Mouse (Mus musculus) ES-E14 (cell line): ENCODE measurements around the gene Agap3. TPM values are rescaled to one million over a fixed set of nuclear protein-coding genes. Genes with fewer than 3 reads are reported as not detected.

Experiments
- DNase-seq: peaks from one replicate; pipeline ENCODE4 v3.0.0-alpha.2; 2013; ENCODE audit warnings: low read depth, low spot score
- H3K27ac ChIP-seq: 2 replicates; pipeline ENCODE4 v1.5.1; 2012; ENCODE audit warnings: low read depth, mild to moderate bottlenecking, low read length, moderate library complexity, mixed read lengths; ENCODE audit not compliant: poor library complexity, insufficient read depth, severe bottlenecking
- H3K36me3 ChIP-seq: 2 replicates; pipeline ENCODE4 v1.6.1; 2012; ENCODE audit warnings: mild to moderate bottlenecking, low read length, moderate library complexity, mixed read lengths; ENCODE audit not compliant: control insufficient read depth, poor library complexity, insufficient read depth, severe bottlenecking
- H3K4me1 ChIP-seq, 2 experiments: fragments of 150-350 bp in 1 of 2; sonication (generic) in 1 of 2; 2 replicates each; pipeline ENCODE4 v1.6.1; 2012; ENCODE audit warnings: low read length in 2 of 2, mild to moderate bottlenecking in 1 of 2, mixed read lengths in 1 of 2; ENCODE audit not compliant: control insufficient read depth in 2 of 2, insufficient read depth in 2 of 2, poor library complexity in 1 of 2
- H3K4me3 ChIP-seq, 2 experiments: fragments of 150-350 bp in 1 of 2; sonication (generic) in 1 of 2; 2 replicates each; pipeline ENCODE4 v1.5.1; 2012; ENCODE audit warnings: low read length in 2 of 2, low read depth in 1 of 2, mild to moderate bottlenecking in 1 of 2, mixed read lengths in 1 of 2; ENCODE audit not compliant: insufficient read depth in 1 of 2, poor library complexity in 1 of 2, severe bottlenecking in 1 of 2
- H3K9ac ChIP-seq: 2 replicates; pipeline ENCODE4 v1.6.1; 2012; ENCODE audit warnings: low read depth, mild to moderate bottlenecking, low read length, mixed read lengths; ENCODE audit not compliant: poor library complexity, insufficient read depth, severe bottlenecking
- H3K9me3 ChIP-seq: fragments of 150-350 bp; sonication (generic); 2 replicates; pipeline ENCODE4 v1.6.1; 2012; ENCODE audit warnings: low read depth, mild to moderate bottlenecking, low read length; ENCODE audit not compliant: control insufficient read depth, insufficient read depth
- CHD2 ChIP-seq: IDR thresholded peaks from 2 replicates; pipeline ENCODE4 v1.6.1; 2014; ENCODE audit warnings: mild to moderate bottlenecking, low read depth, low read length, inconsistent platforms
- HCFC1 ChIP-seq: IDR thresholded peaks from 2 replicates; pipeline ENCODE4 v1.6.1; 2012; ENCODE audit warnings: low read length, inconsistent platforms, borderline replicate concordance; ENCODE audit not compliant: insufficient read depth
- MAFK ChIP-seq: IDR thresholded peaks from 2 replicates; pipeline ENCODE4 v1.6.1; 2014; ENCODE audit warnings: mild to moderate bottlenecking, low read depth, low read length, inconsistent platforms; ENCODE audit not compliant: insufficient read depth
- ZC3H11A ChIP-seq: IDR thresholded peaks from 2 replicates; pipeline ENCODE4 v1.6.1; 2012; ENCODE audit warnings: low read depth, mild to moderate bottlenecking, inconsistent platforms, low read length, borderline replicate concordance
- ZNF384 ChIP-seq: IDR thresholded peaks from 2 replicates; pipeline ENCODE4 v1.6.1; 2012; ENCODE audit warnings: low read depth, low read length, inconsistent platforms
- in situ Hi-C, 2 experiments: fragments of 600-800 bp; cut with MboI; formaldehyde crosslinking; loops; one replicate each; pipeline ENCODE4 v1.15.1; 2025; ENCODE audit warnings: low sequenced_read_pairs in 2 of 2, inconsistent platforms in 1 of 2; ENCODE audit not compliant: unreplicated experiment in 2 of 2
- total RNA-seq: library from RNA; depleted of rRNA; stranded (reverse); fragments of 300-350 nt; gene quantifications from 2 replicates; pipeline ENCODE4 v1.2.3, GENCODE M21; 2012

Agap3 gene
- total RNA-seq, 1 experiment = 51.2 TPM

GRCm38 (mm10) chr5:24474025-24474722, 22.2 kb downstream of the Agap3 start:
- no peaks in the 10 kb centered on the region for H3K9me3 ChIP-seq
- H3K4me3 ChIP-seq = peak overlapping the region; percentile 58 to 68
- H3K36me3 ChIP-seq = peaks cover 19% of the 10 kb centered on the region; the same call in 1 of the 2 replicates
- DNase-seq = no peak
- peaks cover 0 to 18% of the 10 kb centered on the region in 2 experiments; a peak in 2 of 4 replicates for H3K4me1 ChIP-seq
- in situ Hi-C loops = no loop called here
- no peak overlapping the region for H3K27ac ChIP-seq
- no peak for TF ChIP-seq ZC3H11A
- no peak for TF ChIP-seq CHD2
- no peak for TF ChIP-seq MAFK
- TF ChIP-seq ZNF384 = no peak
- TF ChIP-seq HCFC1 = no peak
- peak overlapping the region; percentile 59 for H3K9ac ChIP-seq

GRCm38 (mm10) chr5:24474723-24475261, 22.8 kb downstream of the Agap3 start:
- Histone ChIP-seq H3K9me3 (no peaks in the 10 kb centered on the region), H3K9ac (peak overlapping the region; percentile 59), H3K36me3 (peaks cover 21% of the 10 kb centered on the region; the same call in 1 of the 2 replicates), H3K4me3 (peak overlapping the region; percentile 58 to 68), H3K27ac (no peak overlapping the region), H3K4me1 (peaks cover 0 to 22% of the 10 kb centered on the region in 2 experiments; a peak in 2 of 4 replicates)
- TF ChIP-seq ZC3H11A (no peak), ZNF384 (no peak), MAFK (no peak), HCFC1 (no peak), CHD2 (no peak)
- in situ Hi-C loops = no loop called here
- DNase-seq = no peak

- no peaks in the 10 kb centered on the region for H3K9me3 ChIP-seq
- H3K27ac ChIP-seq = no peak overlapping the region
- H3K4me1 ChIP-seq = peaks cover 0 to 23% of the 10 kb centered on the region in 2 experiments; a peak in 2 of 4 replicates
- in situ Hi-C loops = no loop called here
- H3K36me3 ChIP-seq = peaks cover 23% of the 10 kb centered on the region; the same call in 1 of the 2 replicates
- peak overlapping the region; percentile 59; the same call in 1 of the 2 replicates for H3K9ac ChIP-seq
- DNase-seq = no peak
- no peak for TF ChIP-seq CHD2
- no peak for TF ChIP-seq ZC3H11A
- TF ChIP-seq ZNF384 = no peak
- TF ChIP-seq HCFC1 = no peak
- no peak for TF ChIP-seq MAFK
- no peak overlapping the region; a peak in 1 of 4 replicates for H3K4me3 ChIP-seq
Observed at GRCm38 (mm10) chr5:24475476-24476241, 23.7 kb downstream of the Agap3 start.

GRCm38 (mm10) chr5:24477909-24478308, 25.9 kb downstream of the Agap3 start:
- Histone ChIP-seq H3K9me3 (no peaks in the 10 kb centered on the region), H3K36me3 (peaks cover 30% of the 10 kb centered on the region; the same call in 1 of the 2 replicates), H3K4me1 (peaks cover 3 to 31% of the 10 kb centered on the region in 2 experiments; a peak in 2 of 4 replicates), H3K27ac (no peak overlapping the region), H3K4me3 (no peak overlapping the region), H3K9ac (no peak overlapping the region)
- no peak for DNase-seq
- TF ChIP-seq ZC3H11A = no peak
- TF ChIP-seq HCFC1 = no peak
- TF ChIP-seq ZNF384 = no peak
- no peak for TF ChIP-seq MAFK
- no peak for TF ChIP-seq CHD2
- in situ Hi-C loops = no loop called here
